Mouse (Mus musculus): Measurements from ENCODE around the gene Gm21767.
"Not testable (repeated sequence)": the region's sequence is repeated elsewhere in the genome, so short reads cannot be mapped to it uniquely, and the experiment has no call there.

Gm21767 gene

GRCm38 (mm10) chrY:13941438-13941837 lies at the start of gene Gm21767:
Gene Gm21767 (plus strand): TSS chrY:13941738.
- DNase-seq (ENCODE audit: low read depth, low spot score) = not testable (repeated sequence)
